Mouse (Mus musculus): Measurements from ENCODE around the gene Pon1.

- no peak for TF ChIP-seq POLR2A (IDR thresholded peaks at IDR 0.05; ENCODE audit: insufficient read depth, low read length)
- no peak for TF ChIP-seq EP300 (IDR thresholded peaks at IDR 0.05; ENCODE audit: insufficient read depth, low read depth, low read length)
- no peak for TF ChIP-seq CTCF (IDR thresholded peaks at IDR 0.05; ENCODE audit: low read depth, low read length)
Measured at GRCm38 (mm10) chr6:5237510-5237909, 43.8 kb upstream of the Pon1 start.
